Mouse (Mus musculus): ENCODE data around the gene Cox10. TPM values are rescaled to one million over a fixed set of nuclear protein-coding genes. Genes with fewer than 3 reads are reported as not detected.

Cox10 gene
- polyA plus RNA-seq, 1 experiment, result 12.0 TPM

DNA sequence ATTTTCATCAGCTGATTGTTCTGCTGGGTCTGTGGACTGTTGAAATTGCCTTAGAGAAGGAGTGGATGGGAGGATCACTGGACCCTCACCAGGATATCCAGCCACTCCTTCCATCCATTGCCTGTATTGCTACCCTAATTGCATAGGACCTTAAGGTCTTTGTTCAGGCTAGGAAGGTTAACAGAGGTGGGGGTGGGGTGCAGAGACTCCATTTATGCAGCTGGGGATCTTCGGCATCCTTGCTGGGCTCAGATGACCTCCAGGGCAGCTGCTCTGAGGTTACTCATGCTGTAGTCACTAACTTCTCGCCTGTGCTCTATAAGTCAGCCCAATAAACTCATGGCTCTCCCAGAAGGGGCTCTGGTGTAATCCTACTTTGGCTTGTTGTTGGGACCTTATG lies 10.4 kb upstream of the Cox10 start:
- Histone ChIP-seq H3K27ac (ENCODE audit: insufficient read depth, low read length) (no peak overlapping the region), H3K4me3 (ENCODE audit: insufficient read depth, low read length) (no peak overlapping the region), H3K4me1 (ENCODE audit: control insufficient read depth, insufficient read depth, low read length) (peaks cover 12% of the 10 kb centered on the region)
- no peak for TF ChIP-seq POLR2A (IDR thresholded peaks at IDR 0.05; ENCODE audit: low read depth, low read length)
- no peak for TF ChIP-seq CTCF (IDR thresholded peaks at IDR 0.05; ENCODE audit: borderline replicate concordance, insufficient read depth, low read length)

DNA sequence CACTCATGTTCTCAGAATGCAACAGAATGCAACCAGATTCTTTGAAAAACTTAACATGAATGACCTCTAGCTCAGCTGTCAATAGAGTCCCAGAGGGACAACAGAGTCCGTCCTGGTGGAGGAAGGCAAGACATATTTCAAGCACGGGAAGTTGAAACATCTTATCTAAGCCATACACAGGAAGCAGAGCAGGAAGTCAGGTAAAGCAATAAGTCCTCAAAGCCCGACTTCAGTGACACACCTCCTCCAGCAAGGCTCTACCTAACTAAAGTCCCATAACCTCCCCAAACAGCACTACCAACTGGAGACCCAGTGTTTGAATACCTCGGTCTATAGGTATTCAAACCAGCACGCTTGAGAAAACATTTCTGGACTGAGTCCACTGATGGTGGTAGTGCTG lies 6.6 kb upstream of the Cox10 start:
- H3K4me3 ChIP-seq (ENCODE audit: insufficient read depth, low read length), result no peak overlapping the region
- TF ChIP-seq POLR2A (IDR thresholded peaks at IDR 0.05; ENCODE audit: low read depth, low read length) (no peak), CTCF (IDR thresholded peaks at IDR 0.05; ENCODE audit: borderline replicate concordance, insufficient read depth, low read length) (no peak)
- H3K4me1 ChIP-seq (ENCODE audit: control insufficient read depth, insufficient read depth, low read length), result peaks cover 14% of the 10 kb centered on the region
- no peak overlapping the region for H3K27ac ChIP-seq (ENCODE audit: insufficient read depth, low read length)

DNA sequence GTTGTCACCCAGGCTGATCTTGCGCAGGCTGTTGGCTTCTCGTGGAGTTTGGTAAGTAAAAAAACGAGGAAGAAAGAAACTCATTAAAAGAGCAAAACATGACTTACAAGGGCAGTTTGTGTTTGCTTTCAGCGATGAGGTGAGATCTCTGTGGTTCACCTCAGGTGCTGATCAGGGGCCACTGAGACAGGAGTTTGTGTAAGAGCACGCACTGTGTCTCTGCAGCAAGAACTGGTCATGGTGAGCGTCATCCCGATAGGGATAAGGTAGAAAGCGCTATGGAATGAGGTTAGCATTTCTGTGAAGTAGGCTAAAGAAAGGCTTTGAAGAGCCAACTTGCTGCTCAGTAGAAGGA lies 436 bp upstream of the Cox10 start:
- no peak for TF ChIP-seq POLR2A (IDR thresholded peaks at IDR 0.05; ENCODE audit: low read depth, low read length)
- TF ChIP-seq CTCF (IDR thresholded peaks at IDR 0.05; ENCODE audit: borderline replicate concordance, insufficient read depth, low read length), result no peak
- H3K4me3 ChIP-seq (ENCODE audit: insufficient read depth, low read length), result peak overlapping the region; percentile 89
- peak overlapping the region; percentile 63; the same call in 1 of the 2 replicates for H3K27ac ChIP-seq (ENCODE audit: insufficient read depth, low read length)
- H3K4me1 ChIP-seq (ENCODE audit: control insufficient read depth, insufficient read depth, low read length), result peaks cover 7% of the 10 kb centered on the region

DNA sequence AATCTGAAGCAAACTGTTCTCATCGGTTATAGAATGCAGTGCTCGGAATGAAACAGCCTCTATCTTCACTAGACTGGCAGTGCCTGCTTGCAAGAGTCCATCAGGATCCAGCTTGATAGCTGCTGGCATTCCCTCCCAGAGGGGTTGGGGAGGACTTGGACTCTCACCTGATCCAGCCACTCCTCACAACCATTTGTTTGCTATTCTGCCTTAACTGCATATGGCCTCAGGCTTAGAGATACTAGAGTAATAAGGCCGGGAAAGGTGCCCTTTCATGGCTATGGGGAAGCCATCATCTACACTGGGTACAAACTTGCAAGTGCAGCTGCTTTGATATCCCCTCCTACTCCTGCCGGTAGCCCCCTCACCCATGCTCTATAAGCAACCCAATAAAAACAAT lies 3.1 kb downstream of the Cox10 start:
- no peak overlapping the region for H3K27ac ChIP-seq (ENCODE audit: insufficient read depth, low read length)
- TF ChIP-seq POLR2A (IDR thresholded peaks at IDR 0.05; ENCODE audit: low read depth, low read length) (no peak), CTCF (IDR thresholded peaks at IDR 0.05; ENCODE audit: borderline replicate concordance, insufficient read depth, low read length) (no peak)
- H3K4me3 ChIP-seq (ENCODE audit: insufficient read depth, low read length), result no peak overlapping the region
- H3K4me1 ChIP-seq (ENCODE audit: control insufficient read depth, insufficient read depth, low read length), result peaks cover 4% of the 10 kb centered on the region

DNA sequence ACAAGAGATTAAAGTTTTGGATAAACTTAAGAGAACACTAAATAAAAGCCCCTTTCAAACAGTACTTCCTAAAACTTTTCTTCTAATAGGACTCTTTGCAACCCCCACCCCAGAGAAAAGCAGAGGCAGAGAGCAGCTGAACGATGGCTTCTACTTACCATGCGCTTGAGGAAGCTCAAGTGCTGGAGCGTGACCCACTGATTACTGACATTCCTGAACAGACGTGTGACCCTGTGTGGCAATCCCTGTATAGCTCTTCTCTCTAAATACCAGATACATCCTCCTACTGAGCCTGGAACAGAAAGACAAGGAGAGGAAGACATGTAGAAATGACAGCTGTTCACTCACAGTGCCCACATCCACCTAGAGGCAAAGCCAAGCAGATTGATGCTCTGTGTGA lies 5.9 kb downstream of the Cox10 start:
- Histone ChIP-seq H3K4me3 (ENCODE audit: insufficient read depth, low read length) (no peak overlapping the region), H3K4me1 (ENCODE audit: control insufficient read depth, insufficient read depth, low read length) (peaks cover 3% of the 10 kb centered on the region), H3K27ac (ENCODE audit: insufficient read depth, low read length) (no peak overlapping the region)
- TF ChIP-seq POLR2A (IDR thresholded peaks at IDR 0.05; ENCODE audit: low read depth, low read length) (no peak), CTCF (IDR thresholded peaks at IDR 0.05; ENCODE audit: borderline replicate concordance, insufficient read depth, low read length) (no peak)

DNA sequence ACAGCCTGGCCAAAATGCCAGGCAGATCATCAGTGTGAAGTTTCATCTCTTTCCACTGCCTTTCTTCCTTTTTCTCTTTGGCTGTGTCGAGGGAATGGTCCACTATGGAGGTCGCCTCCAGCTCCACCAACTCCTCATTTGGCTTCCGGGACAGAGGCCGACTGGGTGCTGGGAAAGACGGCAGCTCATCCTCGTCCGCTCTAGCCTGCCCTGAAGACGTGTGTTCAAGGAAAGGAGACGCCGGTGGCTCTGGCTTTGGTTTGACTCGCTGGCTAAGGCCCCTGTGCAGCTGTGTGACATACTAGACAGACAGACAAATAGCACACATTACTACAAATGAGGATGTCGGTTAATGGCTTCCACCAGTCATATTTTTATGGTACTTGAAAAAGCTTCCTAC lies 7.7 kb downstream of the Cox10 start:
- TF ChIP-seq POLR2A (IDR thresholded peaks at IDR 0.05; ENCODE audit: low read depth, low read length) (no peak), CTCF (IDR thresholded peaks at IDR 0.05; ENCODE audit: borderline replicate concordance, insufficient read depth, low read length) (no peak)
- Histone ChIP-seq H3K27ac (ENCODE audit: insufficient read depth, low read length) (no peak overlapping the region), H3K4me1 (ENCODE audit: control insufficient read depth, insufficient read depth, low read length) (no peaks in the 10 kb centered on the region; the same call in 1 of the 2 replicates), H3K4me3 (ENCODE audit: insufficient read depth, low read length) (no peak overlapping the region)

DNA sequence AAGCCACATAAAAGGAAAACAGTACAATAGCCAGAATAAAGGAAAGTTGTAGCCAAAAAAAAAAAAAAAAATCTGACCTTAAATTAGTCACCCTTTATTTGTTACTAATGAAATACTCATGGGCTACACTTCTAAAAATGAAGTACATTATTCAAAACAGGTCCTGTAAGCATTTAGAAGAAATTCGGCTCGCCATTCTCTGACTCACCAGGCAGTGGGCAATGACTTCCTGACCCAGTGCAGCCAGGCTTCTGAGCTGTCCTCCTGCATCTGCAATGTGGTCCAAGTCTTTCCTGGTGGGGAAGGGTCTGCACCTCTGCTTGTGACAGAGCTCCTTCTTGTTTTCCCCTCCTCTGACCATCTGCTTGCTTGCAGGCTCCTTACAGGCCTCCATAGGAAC lies 13.3 kb downstream of the Cox10 start:
- Histone ChIP-seq H3K4me3 (ENCODE audit: insufficient read depth, low read length) (no peak overlapping the region), H3K27ac (ENCODE audit: insufficient read depth, low read length) (no peak overlapping the region)

DNA sequence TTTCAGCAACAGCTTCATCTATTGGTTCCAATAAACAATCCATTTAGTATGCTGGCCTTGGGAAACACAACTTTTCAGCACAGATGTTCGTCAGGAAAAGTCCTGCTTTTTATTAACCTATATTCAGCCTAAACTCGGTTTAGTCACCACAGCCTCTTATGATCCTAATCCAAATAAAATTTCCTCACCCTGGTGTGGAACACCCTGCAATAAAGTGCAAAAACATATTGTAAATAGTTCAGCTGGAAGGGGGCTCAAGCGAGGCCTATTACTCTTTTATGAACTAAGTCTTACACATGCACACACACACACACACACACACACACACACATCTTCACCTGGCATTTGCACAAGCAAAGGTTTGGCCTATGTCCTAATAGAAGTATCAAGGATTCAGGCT lies 16.1 kb downstream of the Cox10 start:
- Histone ChIP-seq H3K4me1 (ENCODE audit: control insufficient read depth, insufficient read depth, low read length) (peaks cover 8% of the 10 kb centered on the region), H3K27ac (ENCODE audit: insufficient read depth, low read length) (no peak overlapping the region), H3K4me3 (ENCODE audit: insufficient read depth, low read length) (no peak overlapping the region)
- TF ChIP-seq POLR2A (IDR thresholded peaks at IDR 0.05; ENCODE audit: low read depth, low read length) (no peak), CTCF (IDR thresholded peaks at IDR 0.05; ENCODE audit: borderline replicate concordance, insufficient read depth, low read length) (no peak)

More for the DNA sequence above, 13.3 kb downstream of the Cox10 start:
- H3K4me1 ChIP-seq (ENCODE audit: control insufficient read depth, insufficient read depth, low read length), result peaks cover 8% of the 10 kb centered on the region
- no peak for TF ChIP-seq POLR2A (IDR thresholded peaks at IDR 0.05; ENCODE audit: low read depth, low read length)
- no peak for TF ChIP-seq CTCF (IDR thresholded peaks at IDR 0.05; ENCODE audit: borderline replicate concordance, insufficient read depth, low read length)

DNA sequence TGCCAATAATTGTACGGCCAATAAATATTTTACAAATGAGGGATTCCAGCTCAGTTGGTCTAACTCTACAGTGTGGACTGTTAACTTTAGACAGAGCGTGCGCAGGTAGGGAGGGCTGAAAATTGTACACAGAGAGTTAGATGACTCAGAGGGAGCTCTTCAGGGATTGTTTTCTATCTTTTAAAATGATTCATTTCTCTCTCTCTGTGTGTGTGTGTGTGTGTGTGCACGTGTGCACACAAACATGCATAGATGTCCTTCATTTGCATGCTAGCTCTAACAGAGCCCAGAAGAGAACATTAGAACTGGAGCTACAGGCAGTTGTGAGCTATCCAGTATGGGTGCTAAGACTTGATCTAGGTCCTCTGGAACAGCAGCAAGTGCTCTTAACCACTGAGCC lies 17.0 kb downstream of the Cox10 start:
- no peak overlapping the region for H3K4me3 ChIP-seq (ENCODE audit: insufficient read depth, low read length)
- no peak overlapping the region for H3K27ac ChIP-seq (ENCODE audit: insufficient read depth, low read length)
- TF ChIP-seq CTCF (IDR thresholded peaks at IDR 0.05; ENCODE audit: borderline replicate concordance, insufficient read depth, low read length), result no peak
- TF ChIP-seq POLR2A (IDR thresholded peaks at IDR 0.05; ENCODE audit: low read depth, low read length), result no peak
- peaks cover 8% of the 10 kb centered on the region for H3K4me1 ChIP-seq (ENCODE audit: control insufficient read depth, insufficient read depth, low read length)

DNA sequence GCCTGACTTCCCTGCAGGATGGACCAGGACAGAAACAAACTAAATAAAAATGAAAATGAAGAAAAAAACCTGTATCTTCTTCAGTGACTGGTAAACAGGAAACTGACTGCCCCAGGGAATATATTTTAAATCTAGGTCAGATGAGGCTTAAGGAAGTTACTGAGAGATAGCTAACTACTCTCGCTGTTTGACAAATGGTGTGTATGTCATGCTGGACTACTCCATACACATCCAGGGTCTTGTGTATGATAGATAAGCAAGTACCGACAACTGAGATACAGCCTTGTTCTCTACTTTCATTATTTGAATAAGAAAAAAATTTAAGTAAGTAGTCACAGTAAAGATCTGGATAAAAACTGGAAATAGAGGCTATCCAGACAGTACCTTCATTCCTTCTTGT lies 20.0 kb downstream of the Cox10 start:
- no peak for TF ChIP-seq POLR2A (IDR thresholded peaks at IDR 0.05; ENCODE audit: low read depth, low read length)
- no peak for TF ChIP-seq CTCF (IDR thresholded peaks at IDR 0.05; ENCODE audit: borderline replicate concordance, insufficient read depth, low read length)
- Histone ChIP-seq H3K4me1 (ENCODE audit: control insufficient read depth, insufficient read depth, low read length) (no peaks in the 10 kb centered on the region), H3K4me3 (ENCODE audit: insufficient read depth, low read length) (no peak overlapping the region), H3K27ac (ENCODE audit: insufficient read depth, low read length) (no peak overlapping the region)

DNA sequence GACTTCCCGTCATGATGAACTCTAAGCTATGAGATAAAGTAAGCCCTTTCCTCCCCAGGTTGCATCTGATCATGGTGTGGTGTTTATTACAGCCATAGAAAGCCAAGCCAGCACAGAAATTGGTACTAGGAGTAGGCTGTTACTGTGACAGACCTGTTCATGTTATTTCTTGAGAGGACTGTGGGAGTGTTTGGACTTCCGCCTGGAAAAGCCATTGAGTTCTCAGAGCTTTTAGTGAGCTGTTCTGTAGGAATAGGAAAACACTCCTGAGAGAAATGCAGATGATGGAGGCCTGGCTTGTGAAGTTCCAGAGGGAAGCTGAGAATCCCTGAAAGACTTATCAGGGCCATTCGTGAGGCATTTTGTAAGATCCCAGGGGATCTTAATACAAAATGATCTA lies 20.8 kb downstream of the Cox10 start:
- no peak overlapping the region for H3K27ac ChIP-seq (ENCODE audit: insufficient read depth, low read length)
- no peak for TF ChIP-seq CTCF (IDR thresholded peaks at IDR 0.05; ENCODE audit: borderline replicate concordance, insufficient read depth, low read length)
- TF ChIP-seq POLR2A (IDR thresholded peaks at IDR 0.05; ENCODE audit: low read depth, low read length), result no peak
- H3K4me3 ChIP-seq (ENCODE audit: insufficient read depth, low read length), result no peak overlapping the region
- no peaks in the 10 kb centered on the region for H3K4me1 ChIP-seq (ENCODE audit: control insufficient read depth, insufficient read depth, low read length)
